ENCODE assay signal across 8 mouse cellular contexts in genomic region chr13:77864804-77865203, GRCm38 (mm10).
DNase-seq lines count a peak whose midpoint lies in the region.
"Had no signal": no experiment of that assay in that cellular context is flagged by ENCODE, and none has a peak within 500 bp of the region (broad histone marks: within the 10 kb centered on the region; RNA-seq: fewer than 3 reads in every experiment).

No protein-coding gene starts in this region.

- DNase-seq in kidney, adult 9 months = peak; percentile 33
- no peak for DNase-seq in kidney, adult 11 months
- peak; percentile 11 for DNase-seq in ES-CJ7 (ENCODE audit: low read depth, low spot score)
- peak; percentile 42 for DNase-seq in brain, adult 2 months (ENCODE audit: low read depth, low spot score)
- peak; percentile 35 for DNase-seq in hindlimb bud, embryonic 11.5 days (ENCODE audit: extremely low spot score, low read depth, low spot score)
- DNase-seq in urinary bladder, postnatal 10 days (ENCODE audit: low spot score) = no peak
- no peak for DNase-seq in adrenal gland, adult 2 months
- DNase-seq: thymus, postnatal 36 days had no signal

Comparison
In these comparisons a context has a peak if more than half of its experiments do, and no peak if none do; other contexts are left out.
1. DNase-seq: peak in kidney, adult 9 months (single experiment), ES-CJ7 (single experiment), brain, adult 2 months (single experiment) and hindlimb bud, embryonic 11.5 days (single experiment); none in kidney, adult 11 months (single experiment), urinary bladder, postnatal 10 days (single experiment) and adrenal gland, adult 2 months (single experiment).